8 mouse cellular contexts compared by ENCODE assay signal in the genomic region with DNA sequence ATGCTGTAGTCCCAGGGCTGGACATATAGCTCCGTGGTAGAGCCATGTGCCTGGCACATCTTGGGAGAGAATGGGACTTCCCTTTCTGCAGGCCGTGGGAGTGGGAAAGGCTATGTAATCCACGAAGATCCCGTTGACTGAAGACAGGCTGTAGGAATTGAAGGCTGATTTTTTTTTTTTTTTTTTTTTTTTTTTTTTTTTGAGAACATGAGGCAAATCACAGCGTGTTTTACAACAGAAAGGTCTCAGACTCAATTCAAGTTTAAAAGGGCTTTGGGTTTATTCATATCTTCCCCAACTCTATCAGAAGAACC. TPM values are rescaled to one million over a fixed set of nuclear protein-coding genes. Genes with fewer than 3 reads are reported as not detected.
DNase-seq lines count a peak whose midpoint lies in the region; ATAC-seq and TF ChIP-seq lines count a peak whose summit lies in the region.

No protein-coding gene starts in this region.

- WGBS in heart, embryonic 14.5 days, result 4% methylated on average over 5 of the region's 5 CpGs
- WGBS in forebrain, postnatal 0 days, result under 1% methylated on average over 5 of the region's 5 CpGs
- WGBS in liver, postnatal 0 days (ENCODE audit: insufficient replicate concordance), result 2% methylated on average over 5 of the region's 5 CpGs

- H3K9me3 ChIP-seq in heart, embryonic 14.5 days (ENCODE audit: control insufficient read depth, low read length), result no peaks in the 10 kb centered on the region
- H3K9me3 ChIP-seq in MEL (replicated peaks; ENCODE audit: insufficient read depth, low read length), result no peaks in the 10 kb centered on the region
- no peaks in the 10 kb centered on the region for H3K9me3 ChIP-seq in forebrain, postnatal 0 days (ENCODE audit: low read length)
- no peaks in the 10 kb centered on the region for H3K9me3 ChIP-seq in liver, postnatal 0 days (ENCODE audit: low read length)

- no peak for TF ChIP-seq EP300 in MEL (IDR thresholded peaks at IDR 0.05; ENCODE audit: low read depth in 1 of 2, low read length in 2 of 2)
- TF ChIP-seq EP300 in liver, postnatal 0 days (IDR thresholded peaks at IDR 0.05; ENCODE audit: low read depth), result no peak

- peak overlapping the region; percentile 94 to 96; a peak in 3 of 4 replicates for H3K27ac ChIP-seq in heart, embryonic 14.5 days (replicated peaks in 1 of 2; ENCODE audit: control insufficient read depth in 1 of 2, insufficient read depth in 1 of 2, low read depth in 2 of 2, low read length in 2 of 2)
- peak overlapping the region; percentile 93 for H3K27ac ChIP-seq in MEL (ENCODE audit: control insufficient read depth, low read depth, low read length)
- no peak overlapping the region for H3K27ac ChIP-seq in forebrain, postnatal 0 days (ENCODE audit: low read depth, low read length)
- peak overlapping the region; percentile 95 for H3K27ac ChIP-seq in liver, postnatal 0 days (ENCODE audit: low read depth)

- peak overlapping the region; percentile 99 for H3K9ac ChIP-seq in heart, embryonic 14.5 days (ENCODE audit: low read length)
- H3K9ac ChIP-seq in MEL (ENCODE audit: control insufficient read depth, low read depth, low read length, poor library complexity, severe bottlenecking), result peak overlapping the region; percentile 99
- H3K9ac ChIP-seq in forebrain, postnatal 0 days, result peak overlapping the region; percentile 78
- peak overlapping the region; percentile 93 for H3K9ac ChIP-seq in liver, postnatal 0 days (replicated peaks)

- peak overlapping the region; percentile 82 to 87 for H3K4me3 ChIP-seq in heart, embryonic 14.5 days (ENCODE audit: control insufficient read depth in 1 of 2, insufficient read depth in 1 of 2, low read depth in 1 of 2, low read length in 2 of 2)
- H3K4me3 ChIP-seq in MEL (ENCODE audit: control insufficient read depth in 1 of 2, insufficient read depth in 1 of 2, low read depth in 2 of 2, low read length in 2 of 2), result peak overlapping the region; percentile 55 to 86
- peak overlapping the region; percentile 73 for H3K4me3 ChIP-seq in forebrain, postnatal 0 days (ENCODE audit: low read depth, low read length)
- H3K4me3 ChIP-seq in liver, postnatal 0 days (ENCODE audit: low read depth, low read length), result peak overlapping the region; percentile 79

- H3K79me2 ChIP-seq in MEL (ENCODE audit: control insufficient read depth, insufficient read depth, low read length, poor library complexity), result peaks cover 33% of the 10 kb centered on the region

- peak overlapping the region; percentile 68 for H3K4me2 ChIP-seq in heart, embryonic 14.5 days (ENCODE audit: low read length)
- peak overlapping the region; percentile 66 for H3K4me2 ChIP-seq in forebrain, postnatal 0 days (ENCODE audit: low read depth)
- H3K4me2 ChIP-seq in liver, postnatal 0 days (ENCODE audit: low read depth, low read length), result peak overlapping the region; percentile 79

- TF ChIP-seq CTCF in MEL (IDR thresholded peaks at IDR 0.05 in 2 of 3, conservative IDR thresholded peaks at IDR 0.05 in 1 of 3; ENCODE audit: control insufficient read depth in 1 of 3, insufficient read depth in 1 of 3, low read depth in 2 of 3, low read length in 3 of 3, poor library complexity in 1 of 3, severe bottlenecking in 1 of 3), result no peak
- TF ChIP-seq CTCF in forebrain, postnatal 0 days (IDR thresholded peaks at IDR 0.05; ENCODE audit: low read depth), result no peak
- TF ChIP-seq CTCF in liver, postnatal 0 days (IDR thresholded peaks at IDR 0.05; ENCODE audit: low read depth), result no peak

- ATAC-seq in heart, embryonic 14.5 days (ENCODE audit: insufficient number of reproducible peaks, insufficient read depth, low FRiP score, low read depth), result no peak
- ATAC-seq in forebrain, postnatal 0 days, result no peak
- no peak for ATAC-seq in liver, postnatal 0 days
- no peak for ATAC-seq in monocyte, adult 5-6 weeks (replicated peaks; ENCODE audit: insufficient number of reproducible peaks, low FRiP score, low TSS enrichment, poor library complexity, severe bottlenecking)

- no peak; a peak in 1 of 4 replicates for TF ChIP-seq POLR2A in MEL (IDR thresholded peaks at IDR 0.05; ENCODE audit: control insufficient read depth in 1 of 2, insufficient read depth in 1 of 2, low read depth in 1 of 2, low read length in 2 of 2, poor library complexity in 1 of 2)

- H3K27me3 ChIP-seq in heart, embryonic 14.5 days (ENCODE audit: control insufficient read depth, insufficient read depth, low read length), result no peaks in the 10 kb centered on the region
- H3K27me3 ChIP-seq in MEL (ENCODE audit: control insufficient read depth in 1 of 2, insufficient read depth in 2 of 2, low read length in 2 of 2), result no peaks in the 10 kb centered on the region
- no peaks in the 10 kb centered on the region for H3K27me3 ChIP-seq in forebrain, postnatal 0 days (ENCODE audit: insufficient read depth, low read length)
- no peaks in the 10 kb centered on the region for H3K27me3 ChIP-seq in liver, postnatal 0 days (ENCODE audit: insufficient read depth, low read length)

- peaks cover 71% of the 10 kb centered on the region for H3K36me3 ChIP-seq in heart, embryonic 14.5 days (ENCODE audit: control insufficient read depth, insufficient read depth, low read length)
- H3K36me3 ChIP-seq in MEL (ENCODE audit: control insufficient read depth in 1 of 2, insufficient read depth in 2 of 2, low read length in 2 of 2), result peaks cover 0 to 9% of the 10 kb centered on the region in 2 experiments; a peak in 3 of 4 replicates
- H3K36me3 ChIP-seq in forebrain, postnatal 0 days (ENCODE audit: insufficient read depth), result peaks cover 19% of the 10 kb centered on the region
- H3K36me3 ChIP-seq in liver, postnatal 0 days (replicated peaks; ENCODE audit: insufficient read depth, low read length), result peaks cover 72% of the 10 kb centered on the region

- no peak for DNase-seq in heart, postnatal 4 days
- peak; percentile 55 for DNase-seq in MEL (ENCODE audit: low read depth, low spot score)
- no peak for DNase-seq in forebrain, postnatal 0 days
- DNase-seq in liver, postnatal 0 days, result no peak
- no peak for DNase-seq in urinary bladder, postnatal 36 days (ENCODE audit: low spot score in 2 of 2)
- DNase-seq in lung, postnatal 4 days, result no peak

- TF ChIP-seq RAD21 in MEL (IDR thresholded peaks at IDR 0.05; ENCODE audit: low read depth, low read length), result no peak

- H3K4me1 ChIP-seq in heart, embryonic 14.5 days (ENCODE audit: control insufficient read depth in 2 of 2, insufficient read depth in 2 of 2, low read length in 2 of 2), result peaks cover 4 to 20% of the 10 kb centered on the region in 2 experiments; a peak in 3 of 4 replicates
- H3K4me1 ChIP-seq in MEL (ENCODE audit: control insufficient read depth in 1 of 2, insufficient read depth in 2 of 2, low read length in 2 of 2), result peaks cover 0 to 7% of the 10 kb centered on the region in 2 experiments; a peak in 2 of 4 replicates
- peaks cover 6% of the 10 kb centered on the region; the same call in 1 of the 2 replicates for H3K4me1 ChIP-seq in forebrain, postnatal 0 days (ENCODE audit: insufficient read depth)
- H3K4me1 ChIP-seq in liver, postnatal 0 days (ENCODE audit: insufficient read depth), result peaks cover 20% of the 10 kb centered on the region

RNA-seq across cellular contexts. Expression of a gene that starts 1.6 kb away (rescaled TPM):
- 153 and 167 TPM in 2 replicates for polyA plus RNA-seq in heart, embryonic 14.5 days (2014; fragmentation: Nextera tagmentation; extraction: Ambion mirVana)
- total RNA-seq in heart, postnatal 4 days (2021), result 100 to 1,000 TPM; 157 to 164 TPM
- 805 and 828 TPM in 2 replicates for total RNA-seq in MEL (2012; rRNA removed)
- polyA plus RNA-seq in MEL (2012; ENCODE audit: insufficient read depth in 1 of 2, insufficient read length in 2 of 2, low read depth in 1 of 2, low replicate concordance in 2 of 2, missing spikeins in 1 of 2), result 10 to 100 TPM in 1 of 2 experiments, not detected in 1; 89.6 TPM
- 97.8 and 109 TPM in 2 replicates for total RNA-seq in forebrain, postnatal 0 days (2014; rRNA removed)
- 143 and 149 TPM in 2 replicates for polyA plus RNA-seq in forebrain, postnatal 0 days (2015; fragmentation: Nextera tagmentation; extraction: Ambion mirVana)
- polyA plus RNA-seq in liver, postnatal 0 days (2015; fragmentation: Nextera tagmentation; extraction: Ambion mirVana), result 152 and 164 TPM in 2 replicates
- 8.1 to 12.3 TPM (median 8.6 TPM) in 3 replicates for total RNA-seq in monocyte, adult 5-6 weeks (2017)

RNA-seq across cellular contexts. Expression of a gene that starts 8.0 kb away (rescaled TPM):
- 110 and 112 TPM in 2 replicates for polyA plus RNA-seq in heart, embryonic 14.5 days (2014; fragmentation: Nextera tagmentation; extraction: Ambion mirVana)
- total RNA-seq in heart, postnatal 4 days (2021), result 10 to 100 TPM; 54.0 to 60.6 TPM
- total RNA-seq in MEL (2012; rRNA removed), result 110 and 145 TPM in 2 replicates
- polyA plus RNA-seq in MEL (2012; ENCODE audit: insufficient read depth in 1 of 2, insufficient read length in 2 of 2, low read depth in 1 of 2, low replicate concordance in 2 of 2, missing spikeins in 1 of 2), result 100 to 1,000 TPM in 1 of 2 experiments, not detected in 1; 138 TPM
- 38.1 and 38.6 TPM in 2 replicates for total RNA-seq in forebrain, postnatal 0 days (2014; rRNA removed)
- 53.3 and 55.0 TPM in 2 replicates for polyA plus RNA-seq in forebrain, postnatal 0 days (2015; fragmentation: Nextera tagmentation; extraction: Ambion mirVana)
- 517 and 539 TPM in 2 replicates for polyA plus RNA-seq in liver, postnatal 0 days (2015; fragmentation: Nextera tagmentation; extraction: Ambion mirVana)
- total RNA-seq in monocyte, adult 5-6 weeks (2017), result 8.2 to 19.1 TPM (median 15.1 TPM) in 3 replicates

RNA-seq across cellular contexts. Expression of a gene that starts 10.2 kb away (rescaled TPM):
- 34.7 and 37.8 TPM in 2 replicates for polyA plus RNA-seq in heart, embryonic 14.5 days (2014; fragmentation: Nextera tagmentation; extraction: Ambion mirVana)
- 10 to 100 TPM; 24.1 to 25.0 TPM for total RNA-seq in heart, postnatal 4 days (2021)
- 12.7 and 14.9 TPM in 2 replicates for total RNA-seq in MEL (2012; rRNA removed)
- 10 to 100 TPM in 1 of 2 experiments, not detected in 1; 43.5 TPM for polyA plus RNA-seq in MEL (2012; ENCODE audit: insufficient read depth in 1 of 2, insufficient read length in 2 of 2, low read depth in 1 of 2, low replicate concordance in 2 of 2, missing spikeins in 1 of 2)
- 17.7 and 18.3 TPM in 2 replicates for total RNA-seq in forebrain, postnatal 0 days (2014; rRNA removed)
- polyA plus RNA-seq in forebrain, postnatal 0 days (2015; fragmentation: Nextera tagmentation; extraction: Ambion mirVana), result 30.1 and 30.6 TPM in 2 replicates
- 19.0 and 19.4 TPM in 2 replicates for polyA plus RNA-seq in liver, postnatal 0 days (2015; fragmentation: Nextera tagmentation; extraction: Ambion mirVana)
- 1.8 to 5.6 TPM (median 2.3 TPM) in 3 replicates for total RNA-seq in monocyte, adult 5-6 weeks (2017)

RNA-seq across cellular contexts. Expression of a gene that starts 16.0 kb away (rescaled TPM):
- polyA plus RNA-seq in heart, embryonic 14.5 days (2014; fragmentation: Nextera tagmentation; extraction: Ambion mirVana), result 5.4 and 7.7 TPM in 2 replicates
- 10 to 100 TPM; 16.3 to 16.5 TPM for total RNA-seq in heart, postnatal 4 days (2021)
- 4.3 and 4.7 TPM in 2 replicates for total RNA-seq in MEL (2012; rRNA removed)
- polyA plus RNA-seq in MEL (2012; ENCODE audit: insufficient read depth in 1 of 2, insufficient read length in 2 of 2, low read depth in 1 of 2, low replicate concordance in 2 of 2, missing spikeins in 1 of 2), result 10 to 100 TPM in 1 of 2 experiments, not detected in 1; 10.9 TPM
- total RNA-seq in forebrain, postnatal 0 days (2014; rRNA removed), result 42.9 and 54.2 TPM in 2 replicates
- 26.2 and 33.2 TPM in 2 replicates for polyA plus RNA-seq in forebrain, postnatal 0 days (2015; fragmentation: Nextera tagmentation; extraction: Ambion mirVana)
- 10.1 and 11.4 TPM in 2 replicates for polyA plus RNA-seq in liver, postnatal 0 days (2015; fragmentation: Nextera tagmentation; extraction: Ambion mirVana)
- total RNA-seq in monocyte, adult 5-6 weeks (2017), result 6.0 to 18.9 TPM (median 12.2 TPM) in 3 replicates

RNA-seq across cellular contexts. Expression of a gene that starts 25.4 kb away (rescaled TPM):
- 17.8 and 21.4 TPM in 2 replicates for polyA plus RNA-seq in heart, embryonic 14.5 days (2014; fragmentation: Nextera tagmentation; extraction: Ambion mirVana)
- total RNA-seq in heart, postnatal 4 days (2021), result 10 to 100 TPM; 20.9 to 21.6 TPM
- 18.4 and 18.6 TPM in 2 replicates for total RNA-seq in MEL (2012; rRNA removed)
- 10 to 100 TPM in 1 of 2 experiments, not detected in 1; 27.1 TPM for polyA plus RNA-seq in MEL (2012; ENCODE audit: insufficient read depth in 1 of 2, insufficient read length in 2 of 2, low read depth in 1 of 2, low replicate concordance in 2 of 2, missing spikeins in 1 of 2)
- total RNA-seq in forebrain, postnatal 0 days (2014; rRNA removed), result 37.6 and 39.1 TPM in 2 replicates
- 36.2 and 39.9 TPM in 2 replicates for polyA plus RNA-seq in forebrain, postnatal 0 days (2015; fragmentation: Nextera tagmentation; extraction: Ambion mirVana)
- 12.1 and 13.3 TPM in 2 replicates for polyA plus RNA-seq in liver, postnatal 0 days (2015; fragmentation: Nextera tagmentation; extraction: Ambion mirVana)
- 27.4 to 38.1 TPM (median 32.2 TPM) in 3 replicates for total RNA-seq in monocyte, adult 5-6 weeks (2017)
